Mouse (Mus musculus): ENCODE data around the gene Parvb. TPM values are rescaled to one million over a fixed set of nuclear protein-coding genes. Genes with fewer than 3 reads are reported as not detected.

Parvb gene
- polyA plus RNA-seq, 1 experiment: 5.4 TPM

GRCm38 (mm10) chr15:84217969-84218782 lies 13.7 kb upstream of the Parvb start:
- Histone ChIP-seq H3K27me3 (ENCODE audit: control insufficient read depth, insufficient read depth, low read length) (no peaks in the 10 kb centered on the region), H3K27ac (ENCODE audit: control insufficient read depth, insufficient read depth, low read depth, low read length) (no peak overlapping the region), H3K4me3 (ENCODE audit: control insufficient read depth, low read depth, low read length) (no peak overlapping the region), H3K4me1 (ENCODE audit: control insufficient read depth, insufficient read depth, low read length) (no peaks in the 10 kb centered on the region), H3K36me3 (ENCODE audit: control insufficient read depth, insufficient read depth, low read length) (no peaks in the 10 kb centered on the region)
- TF ChIP-seq CTCF (IDR thresholded peaks at IDR 0.05; ENCODE audit: control insufficient read depth, insufficient read depth, insufficient replicate concordance, low read depth, low read length): no peak
- TF ChIP-seq POLR2A (IDR thresholded peaks at IDR 0.05; ENCODE audit: control insufficient read depth, low read depth, low read length): no peak

- Histone ChIP-seq H3K4me3 (ENCODE audit: control insufficient read depth, low read depth, low read length) (no peak overlapping the region), H3K27me3 (ENCODE audit: control insufficient read depth, insufficient read depth, low read length) (no peaks in the 10 kb centered on the region), H3K4me1 (ENCODE audit: control insufficient read depth, insufficient read depth, low read length) (no peaks in the 10 kb centered on the region), H3K36me3 (ENCODE audit: control insufficient read depth, insufficient read depth, low read length) (no peaks in the 10 kb centered on the region), H3K27ac (ENCODE audit: control insufficient read depth, insufficient read depth, low read depth, low read length) (no peak overlapping the region)
- TF ChIP-seq CTCF (IDR thresholded peaks at IDR 0.05; ENCODE audit: control insufficient read depth, insufficient read depth, insufficient replicate concordance, low read depth, low read length) (no peak), POLR2A (IDR thresholded peaks at IDR 0.05; ENCODE audit: control insufficient read depth, low read depth, low read length) (no peak)
Measured at GRCm38 (mm10) chr15:84218783-84219271, 13.0 kb upstream of the Parvb start.

GRCm38 (mm10) chr15:84221539-84221938 lies 10.3 kb upstream of the Parvb start:
- no peak overlapping the region for H3K4me3 ChIP-seq (ENCODE audit: control insufficient read depth, low read depth, low read length)
- no peaks in the 10 kb centered on the region for H3K36me3 ChIP-seq (ENCODE audit: control insufficient read depth, insufficient read depth, low read length)
- no peak for TF ChIP-seq POLR2A (IDR thresholded peaks at IDR 0.05; ENCODE audit: control insufficient read depth, low read depth, low read length)
- no peaks in the 10 kb centered on the region for H3K4me1 ChIP-seq (ENCODE audit: control insufficient read depth, insufficient read depth, low read length)
- H3K27ac ChIP-seq (ENCODE audit: control insufficient read depth, insufficient read depth, low read depth, low read length): no peak overlapping the region
- H3K27me3 ChIP-seq (ENCODE audit: control insufficient read depth, insufficient read depth, low read length): no peaks in the 10 kb centered on the region

DNA sequence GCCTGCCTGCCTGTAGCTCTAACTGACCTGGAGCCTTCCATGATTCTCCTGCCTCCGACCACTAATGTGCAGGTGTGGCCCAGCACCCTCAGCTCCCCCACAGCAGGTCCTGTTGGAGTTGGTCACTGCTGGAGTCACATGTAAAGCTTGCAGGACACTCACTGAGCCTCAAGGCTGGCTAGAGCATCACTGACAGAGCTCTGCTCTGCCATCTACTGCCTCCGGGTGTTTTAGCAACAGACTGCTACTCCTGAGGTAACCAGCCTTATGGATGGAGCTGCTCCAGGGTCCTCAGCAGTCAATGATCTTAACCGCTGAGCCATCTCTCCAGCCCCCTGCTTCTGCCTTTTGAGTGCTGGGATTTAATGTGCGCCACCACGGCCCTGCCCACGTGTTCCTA lies 8.4 kb upstream of the Parvb start:
- Histone ChIP-seq H3K27me3 (ENCODE audit: control insufficient read depth, insufficient read depth, low read length) (no peaks in the 10 kb centered on the region), H3K4me3 (ENCODE audit: control insufficient read depth, low read depth, low read length) (no peak overlapping the region), H3K4me1 (ENCODE audit: control insufficient read depth, insufficient read depth, low read length) (no peaks in the 10 kb centered on the region), H3K36me3 (ENCODE audit: control insufficient read depth, insufficient read depth, low read length) (no peaks in the 10 kb centered on the region), H3K27ac (ENCODE audit: control insufficient read depth, insufficient read depth, low read depth, low read length) (no peak overlapping the region)
- TF ChIP-seq POLR2A (IDR thresholded peaks at IDR 0.05; ENCODE audit: control insufficient read depth, low read depth, low read length): no peak

DNA sequence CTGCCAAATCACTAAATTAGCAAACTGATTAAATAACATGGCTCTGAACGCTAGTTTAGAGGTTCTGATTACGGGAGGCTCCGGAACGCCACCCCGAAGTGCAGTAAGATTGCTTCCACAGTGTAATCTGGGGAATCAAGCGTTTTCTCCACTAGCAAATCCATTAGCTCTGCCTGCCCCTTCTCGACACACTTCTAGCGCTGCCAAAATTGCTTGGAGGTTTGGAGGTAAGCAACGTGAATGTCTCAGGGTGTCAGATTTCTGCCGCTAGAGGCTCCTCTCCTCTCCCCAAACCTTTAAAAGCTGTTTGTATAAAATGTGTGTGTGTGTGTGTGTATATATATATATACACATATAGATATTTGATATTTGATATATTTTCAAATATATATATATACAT lies 7.1 kb upstream of the Parvb start:
- no peak overlapping the region for H3K4me3 ChIP-seq (ENCODE audit: control insufficient read depth, low read depth, low read length)
- H3K27me3 ChIP-seq (ENCODE audit: control insufficient read depth, insufficient read depth, low read length): no peaks in the 10 kb centered on the region
- H3K4me1 ChIP-seq (ENCODE audit: control insufficient read depth, insufficient read depth, low read length): no peaks in the 10 kb centered on the region
- no peak for TF ChIP-seq POLR2A (IDR thresholded peaks at IDR 0.05; ENCODE audit: control insufficient read depth, low read depth, low read length)
- no peak overlapping the region for H3K27ac ChIP-seq (ENCODE audit: control insufficient read depth, insufficient read depth, low read depth, low read length)
- H3K36me3 ChIP-seq (ENCODE audit: control insufficient read depth, insufficient read depth, low read length): no peaks in the 10 kb centered on the region

GRCm38 (mm10) chr15:84226918-84227317 lies 4.9 kb upstream of the Parvb start:
- H3K27ac ChIP-seq (ENCODE audit: control insufficient read depth, insufficient read depth, low read depth, low read length): no peak overlapping the region
- no peak overlapping the region for H3K4me3 ChIP-seq (ENCODE audit: control insufficient read depth, low read depth, low read length)
- no peaks in the 10 kb centered on the region for H3K36me3 ChIP-seq (ENCODE audit: control insufficient read depth, insufficient read depth, low read length)

DNA sequence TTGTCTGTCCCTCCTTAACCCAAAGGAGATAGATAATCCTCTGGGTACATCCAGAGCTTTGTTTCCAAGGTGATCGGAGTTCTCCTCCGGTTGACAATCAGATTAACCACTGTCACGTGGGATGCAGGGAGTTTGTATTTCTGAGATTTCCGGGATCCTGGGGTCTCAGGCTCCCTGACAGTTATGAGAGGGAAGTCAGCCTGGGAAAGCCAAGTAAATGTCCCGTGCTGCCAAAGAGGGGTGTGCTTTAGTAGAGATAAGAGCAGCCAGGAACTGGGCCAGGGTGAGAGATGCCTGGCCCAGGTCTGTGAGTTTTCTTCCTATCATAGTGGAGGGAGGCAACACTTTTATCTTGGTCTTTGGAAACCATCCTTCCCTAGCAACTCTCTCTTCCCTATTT lies 1.2 kb upstream of the Parvb start:
- no peak overlapping the region for H3K4me3 ChIP-seq (ENCODE audit: control insufficient read depth, low read depth, low read length)
- peaks cover 4% of the 10 kb centered on the region; the same call in 1 of the 2 replicates for H3K4me1 ChIP-seq (ENCODE audit: control insufficient read depth, insufficient read depth, low read length)
- no peak for TF ChIP-seq CTCF (IDR thresholded peaks at IDR 0.05; ENCODE audit: control insufficient read depth, insufficient read depth, insufficient replicate concordance, low read depth, low read length)
- TF ChIP-seq POLR2A (IDR thresholded peaks at IDR 0.05; ENCODE audit: control insufficient read depth, low read depth, low read length): no peak
- no peak overlapping the region for H3K27ac ChIP-seq (ENCODE audit: control insufficient read depth, insufficient read depth, low read depth, low read length)
- H3K27me3 ChIP-seq (ENCODE audit: control insufficient read depth, insufficient read depth, low read length): no peaks in the 10 kb centered on the region
- H3K36me3 ChIP-seq (ENCODE audit: control insufficient read depth, insufficient read depth, low read length): no peaks in the 10 kb centered on the region

More at GRCm38 (mm10) chr15:84226918-84227317, 4.9 kb upstream of the Parvb start:
- Histone ChIP-seq H3K27me3 (ENCODE audit: control insufficient read depth, insufficient read depth, low read length) (no peaks in the 10 kb centered on the region), H3K4me1 (ENCODE audit: control insufficient read depth, insufficient read depth, low read length) (no peaks in the 10 kb centered on the region)
- TF ChIP-seq CTCF (IDR thresholded peaks at IDR 0.05; ENCODE audit: control insufficient read depth, insufficient read depth, insufficient replicate concordance, low read depth, low read length) (no peak), POLR2A (IDR thresholded peaks at IDR 0.05; ENCODE audit: control insufficient read depth, low read depth, low read length) (no peak)

All from testis, adult 2 months (tissue).